Mouse (Mus musculus) heart, embryonic 11.5 days (tissue): ENCODE results near the gene Gm21985. TPM values are rescaled to one million over a fixed set of nuclear protein-coding genes. Genes with fewer than 3 reads are reported as not detected.
"Not testable (repeated sequence)": the region's sequence is repeated elsewhere in the genome, so short reads cannot be mapped to it uniquely, and the experiment has no call there.

Source experiments
- ATAC-seq: fragments of 200-750 bp; cut with Nextera tagmentation; replicated peaks from 2 replicates; pipeline ENCODE4 v1.8.0; 2017; ENCODE audit warnings: moderate library complexity; ENCODE audit not compliant: insufficient number of reproducible peaks, low FRiP score, low TSS enrichment
- H3K27ac ChIP-seq: fragments of 300-500 bp; sonication (generic); 2 replicates; pipeline ENCODE4 v1.5.1; 2014; ENCODE audit warnings: mild to moderate bottlenecking, low read depth, low read length
- H3K27me3 ChIP-seq: fragments of 300-500 bp; sonication (generic); 2 replicates; pipeline ENCODE4 v1.6.1; 2014; ENCODE audit warnings: mild to moderate bottlenecking, low read length, mixed read lengths; ENCODE audit not compliant: control insufficient read depth, insufficient read depth
- H3K36me3 ChIP-seq: fragments of 300-500 bp; sonication (generic); 2 replicates; pipeline ENCODE4 v1.6.1; 2014; ENCODE audit warnings: mild to moderate bottlenecking, low read length, moderate library complexity, mixed read lengths; ENCODE audit not compliant: control insufficient read depth, insufficient read depth
- H3K4me1 ChIP-seq: fragments of 300-500 bp; sonication (generic); 2 replicates; pipeline ENCODE4 v1.6.1; 2014; ENCODE audit warnings: low read length; ENCODE audit not compliant: control insufficient read depth, insufficient read depth
- H3K4me2 ChIP-seq: fragments of 300-500 bp; sonication (generic); 2 replicates; pipeline ENCODE4 v1.6.1; 2014; ENCODE audit warnings: mild to moderate bottlenecking, moderate library complexity
- H3K4me3 ChIP-seq: fragments of 300-500 bp; sonication (generic); 2 replicates; pipeline ENCODE4 v1.5.1; 2014; ENCODE audit warnings: low read depth, low read length
- H3K9ac ChIP-seq: fragments of 300-500 bp; sonication (generic); 2 replicates; pipeline ENCODE4 v1.6.1; 2014; ENCODE audit warnings: mild to moderate bottlenecking, low read depth, low read length, moderate library complexity
- H3K9me3 ChIP-seq: fragments of 300-500 bp; sonication (generic); replicated peaks from 2 replicates; pipeline ENCODE4 v1.6.1; 2016; ENCODE audit warnings: low read length; ENCODE audit not compliant: control insufficient read depth
- WGBS: fragments of 180-500 bp; shearing (Covaris S2); extraction: QIAGEN DNeasy Blood & Tissue Kit; methylation state at CpG from one replicate; pipeline ENCODE4 v1.1.7; 2014; ENCODE audit not compliant: insufficient replicate concordance; 5-methylcytosine and 5-hydroxymethylcytosine counted together
- polyA plus RNA-seq: library from polyadenylated mRNA; unstranded; fragments of >200 nt; fragmentation: Nextera tagmentation; extraction: Ambion mirVana; gene quantifications from 2 replicates; pipeline ENCODE4 v1.2.1, GENCODE M21; 2014

Gene Gm21985
- polyA plus RNA-seq, 1 experiment from 2014 or later, result 0.06 TPM

GRCm38 (mm10) chr2:112429665-112430064 lies 163.6 kb downstream of the Gm21985 start:
- H3K4me3 ChIP-seq, result no peak overlapping the region
- WGBS, result 88% methylated on average over 4 of the region's 4 CpGs
- H3K36me3 ChIP-seq, result no peaks in the 10 kb centered on the region
- H3K9me3 ChIP-seq, result no peaks in the 10 kb centered on the region
- no peak for ATAC-seq
- no peak overlapping the region for H3K9ac ChIP-seq
- H3K27me3 ChIP-seq, result no peaks in the 10 kb centered on the region
- H3K27ac ChIP-seq, result no peak overlapping the region
- no peaks in the 10 kb centered on the region for H3K4me1 ChIP-seq
- H3K4me2 ChIP-seq, result no peak overlapping the region

- no peaks in the 10 kb centered on the region for H3K36me3 ChIP-seq
Measured at GRCm38 (mm10) chr2:112430403-112430802, 164.3 kb downstream of the Gm21985 start.

GRCm38 (mm10) chr2:112432523-112432922 lies 166.4 kb downstream of the Gm21985 start:
- Histone ChIP-seq H3K27ac (no peak overlapping the region), H3K9ac (no peak overlapping the region), H3K4me1 (no peaks in the 10 kb centered on the region), H3K9me3 (no peaks in the 10 kb centered on the region), H3K36me3 (no peaks in the 10 kb centered on the region), H3K4me2 (no peak overlapping the region), H3K27me3 (no peaks in the 10 kb centered on the region), H3K4me3 (no peak overlapping the region)
- 85% methylated on average over 2 of the region's 2 CpGs for WGBS
- ATAC-seq, result no peak

More at GRCm38 (mm10) chr2:112430403-112430802, 164.3 kb downstream of the Gm21985 start:
- Histone ChIP-seq H3K9me3 (no peaks in the 10 kb centered on the region), H3K4me3 (no peak overlapping the region), H3K4me2 (no peak overlapping the region), H3K4me1 (no peaks in the 10 kb centered on the region), H3K27me3 (no peaks in the 10 kb centered on the region), H3K27ac (no peak overlapping the region), H3K9ac (no peak overlapping the region)
- ATAC-seq, result no peak
- 54% methylated on average over 5 of the region's 5 CpGs for WGBS

GRCm38 (mm10) chr2:112433359-112433758 lies 167.2 kb downstream of the Gm21985 start:
- Histone ChIP-seq H3K4me3 (no peak overlapping the region), H3K9ac (no peak overlapping the region), H3K4me2 (no peak overlapping the region), H3K9me3 (no peaks in the 10 kb centered on the region), H3K36me3 (no peaks in the 10 kb centered on the region), H3K27ac (no peak overlapping the region), H3K27me3 (no peaks in the 10 kb centered on the region), H3K4me1 (no peaks in the 10 kb centered on the region)
- 78% methylated on average over 2 of the region's 2 CpGs for WGBS
- no peak for ATAC-seq

GRCm38 (mm10) chr2:112436292-112436691 lies 170.2 kb downstream of the Gm21985 start:
- WGBS, result 71% methylated on average over 4 of the region's 4 CpGs
- Histone ChIP-seq H3K4me3 (no peak overlapping the region), H3K27ac (no peak overlapping the region), H3K27me3 (no peaks in the 10 kb centered on the region), H3K4me1 (no peaks in the 10 kb centered on the region), H3K9ac (no peak overlapping the region), H3K4me2 (no peak overlapping the region), H3K36me3 (no peaks in the 10 kb centered on the region), H3K9me3 (no peaks in the 10 kb centered on the region)
- ATAC-seq, result no peak

- ATAC-seq, result no peak
Measured at GRCm38 (mm10) chr2:112437589-112437988, 171.5 kb downstream of the Gm21985 start.

GRCm38 (mm10) chr2:112443491-112443890 lies 177.4 kb downstream of the Gm21985 start:
- no peak for ATAC-seq
- Histone ChIP-seq H3K4me1 (no peaks in the 10 kb centered on the region), H3K27me3 (no peaks in the 10 kb centered on the region), H3K9me3 (no peaks in the 10 kb centered on the region), H3K9ac (no peak overlapping the region), H3K4me2 (no peak overlapping the region), H3K27ac (no peak overlapping the region), H3K4me3 (no peak overlapping the region), H3K36me3 (no peaks in the 10 kb centered on the region)
- 65% methylated on average over 2 of the region's 2 CpGs for WGBS

More at GRCm38 (mm10) chr2:112437589-112437988, 171.5 kb downstream of the Gm21985 start:
- Histone ChIP-seq H3K9ac (no peak overlapping the region), H3K36me3 (no peaks in the 10 kb centered on the region), H3K4me1 (no peaks in the 10 kb centered on the region), H3K27me3 (no peaks in the 10 kb centered on the region), H3K27ac (no peak overlapping the region), H3K4me3 (no peak overlapping the region), H3K4me2 (no peak overlapping the region), H3K9me3 (no peaks in the 10 kb centered on the region)
- 72% methylated on average over 2 of the region's 2 CpGs for WGBS

- H3K27me3 ChIP-seq, result no peaks in the 10 kb centered on the region
- H3K4me3 ChIP-seq, result no peak overlapping the region
- H3K27ac ChIP-seq, result no peak overlapping the region
- H3K4me2 ChIP-seq, result no peak overlapping the region
- no peaks in the 10 kb centered on the region for H3K36me3 ChIP-seq
- no peak for ATAC-seq
- no peaks in the 10 kb centered on the region for H3K4me1 ChIP-seq
- no peak overlapping the region for H3K9ac ChIP-seq
- H3K9me3 ChIP-seq, result no peaks in the 10 kb centered on the region
Measured at GRCm38 (mm10) chr2:112445511-112445910, 179.4 kb downstream of the Gm21985 start.

GRCm38 (mm10) chr2:112448046-112448445 lies 181.9 kb downstream of the Gm21985 start:
- WGBS, result 71% methylated on average over 4 of the region's 4 CpGs

More at GRCm38 (mm10) chr2:112448046-112448445, 181.9 kb downstream of the Gm21985 start:
- not testable (repeated sequence) for H3K27ac ChIP-seq, ATAC-seq, H3K4me3 ChIP-seq, H3K27me3 ChIP-seq, H3K9ac ChIP-seq, H3K9me3 ChIP-seq, H3K36me3 ChIP-seq, H3K4me1 ChIP-seq, H3K4me2 ChIP-seq
